Comparison of ENCODE assay signal across 8 mouse cellular contexts in the genomic region with DNA sequence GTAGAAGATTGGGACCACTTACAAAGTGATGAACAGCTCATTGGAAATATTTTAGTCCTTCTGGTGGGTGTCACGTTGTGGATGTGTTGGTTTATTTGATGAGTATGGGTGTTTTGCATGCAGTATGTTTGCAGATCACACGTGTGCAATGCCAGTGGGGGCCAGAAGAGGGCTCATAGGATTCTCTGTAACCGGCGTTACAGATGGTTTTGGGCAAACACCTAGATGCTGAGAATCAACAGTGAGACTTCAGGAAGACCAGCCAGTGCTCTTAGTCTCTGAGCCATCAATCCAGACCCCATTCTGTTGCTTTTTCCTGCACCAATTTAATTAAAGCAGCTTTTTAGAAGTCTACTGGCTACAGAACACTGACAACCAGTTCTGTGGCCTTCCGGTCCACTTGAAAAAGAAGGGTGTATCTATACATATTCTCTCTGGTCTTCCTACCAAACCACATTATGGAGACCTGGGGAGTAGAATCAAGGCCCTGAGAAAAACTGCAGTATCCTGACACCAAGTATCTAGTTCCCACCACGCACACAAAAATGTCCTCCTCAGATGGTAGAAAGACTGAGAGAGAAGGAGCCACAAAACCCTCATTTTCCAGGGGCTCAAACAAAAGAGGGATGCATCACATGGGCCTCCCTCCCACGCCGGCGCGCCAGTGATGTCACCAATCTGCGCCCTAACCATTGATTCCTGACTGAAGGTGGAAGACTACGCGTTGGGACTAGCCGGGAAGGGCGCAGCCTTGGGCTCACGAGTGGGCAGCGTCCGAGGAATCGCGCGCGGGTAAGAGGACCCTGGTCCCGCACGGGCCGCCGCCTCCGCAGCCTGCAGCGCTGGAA. TPM values are rescaled to one million over a fixed set of nuclear protein-coding genes. Genes with fewer than 3 reads are reported as not detected.
A peak's percentile ranks its signal among the peaks of the same experiment; 100 is the strongest.
DNase-seq lines count a peak whose midpoint lies in the region; ATAC-seq lines count a peak whose summit lies in the region.

A gene (plus strand): TSS at position 664 of the 848 bp plus-strand sequence.

- H3K36me3 ChIP-seq in hindbrain, embryonic 13.5 days = no peaks in the 10 kb centered on the region

- peak within 1 kb of the TSS; percentile 97 for H3K9ac ChIP-seq in hindbrain, embryonic 13.5 days

- 6% methylated on average over 28 of the region's 28 CpGs for WGBS in hindbrain, embryonic 13.5 days

- H3K9me3 ChIP-seq in hindbrain, embryonic 13.5 days = no peaks in the 10 kb centered on the region

- H3K4me3 ChIP-seq in hindbrain, embryonic 13.5 days = peak within 1 kb of the TSS; percentile 97

- H3K27ac ChIP-seq in hindbrain, embryonic 13.5 days = peak within 1 kb of the TSS; percentile 93

- peaks cover 13% of the 10 kb centered on the region for H3K27me3 ChIP-seq in hindbrain, embryonic 13.5 days

- peak; percentile 92 for ATAC-seq in hindbrain, embryonic 13.5 days (ENCODE audit: low FRiP score)

- peak; percentile 94 for DNase-seq in R1 (ENCODE audit: low read depth, low spot score)
- peak; percentile 93 for DNase-seq in cerebellum, postnatal 25 days
- DNase-seq in frontal cortex, postnatal 25 days (ENCODE audit: low spot score in 2 of 2) = peak; percentile 88 to 94
- peak; percentile 91 to 95 for DNase-seq in layer of hippocampus, postnatal 25 days (ENCODE audit: extremely low spot score in 1 of 2, low spot score in 1 of 2)
- DNase-seq in lung, postnatal 14 days = peak; percentile 69
- DNase-seq in retina, adult 2 months (ENCODE audit: low read depth, low spot score) = peak; percentile 71
- peak; percentile 66 for DNase-seq in thymus, postnatal 36 days

- peak within 1 kb of the TSS; percentile 83 for H3K4me2 ChIP-seq in hindbrain, embryonic 13.5 days

- peaks cover 28% of the 10 kb centered on the region for H3K4me1 ChIP-seq in hindbrain, embryonic 13.5 days (replicated peaks)

RNA-seq across cellular contexts. Expression of the gene that starts here (rescaled TPM):
- 19.8 and 23.1 TPM in 2 replicates for polyA plus RNA-seq in hindbrain, embryonic 13.5 days (2015; fragmentation: Nextera tagmentation; extraction: Ambion mirVana)
- total RNA-seq in layer of hippocampus, postnatal 25 days (2021) = 100 to 1,000 TPM; 104 to 112 TPM

Comparison
In these comparisons a context has a peak if more than half of its experiments do, and no peak if none do; other contexts are left out.
1. Peak in every context shown above with its lines: DNase-seq, ATAC-seq, H3K4me3 ChIP-seq and H3K27ac ChIP-seq.